Mouse (Mus musculus) forebrain, embryonic 13.5 days (tissue): ENCODE data around the gene Klhdc7b. TPM values are rescaled to one million over a fixed set of nuclear protein-coding genes. Genes with fewer than 3 reads are reported as not detected.

ENCODE experiments used
- ATAC-seq: fragments of 200-750 bp; cut with Nextera tagmentation; 2 replicates; pipeline ENCODE4 v1.8.0; 2017
- H3K27ac ChIP-seq: fragments of 300-500 bp; sonication (generic); 2 replicates; pipeline ENCODE4 v1.5.1; 2015; ENCODE audit warnings: inconsistent platforms, mild to moderate bottlenecking, moderate library complexity
- H3K27me3 ChIP-seq: fragments of 300-500 bp; sonication (generic); 2 replicates; pipeline ENCODE4 v1.6.1; 2015; ENCODE audit warnings: mild to moderate bottlenecking, inconsistent platforms
- H3K36me3 ChIP-seq: fragments of 300-500 bp; sonication (generic); 2 replicates; pipeline ENCODE4 v1.6.1; 2015; ENCODE audit warnings: mild to moderate bottlenecking, inconsistent platforms; ENCODE audit not compliant: poor library complexity, severe bottlenecking
- H3K4me1 ChIP-seq: fragments of 300-500 bp; sonication (generic); 2 replicates; pipeline ENCODE4 v1.6.1; 2015; ENCODE audit warnings: inconsistent platforms
- H3K4me2 ChIP-seq: fragments of 300-500 bp; sonication (generic); 2 replicates; pipeline ENCODE4 v1.6.1; 2015; ENCODE audit warnings: inconsistent platforms, mild to moderate bottlenecking, moderate library complexity
- H3K4me3 ChIP-seq: fragments of 300-500 bp; sonication (generic); 2 replicates; pipeline ENCODE4 v1.5.1; 2015; ENCODE audit warnings: mild to moderate bottlenecking, inconsistent platforms
- H3K9ac ChIP-seq: fragments of 300-500 bp; sonication (generic); 2 replicates; pipeline ENCODE4 v1.6.1; 2015; ENCODE audit warnings: mild to moderate bottlenecking, inconsistent platforms
- H3K9me3 ChIP-seq: fragments of 300-500 bp; sonication (generic); replicated peaks from 2 replicates; pipeline ENCODE4 v1.6.1; 2016; ENCODE audit warnings: inconsistent platforms
- WGBS: fragments of 180-500 bp; shearing (Covaris S2); methylation state at CpG from one replicate; pipeline ENCODE4 v1.1.7; 2015; 5-methylcytosine and 5-hydroxymethylcytosine counted together
- polyA plus RNA-seq: library from polyadenylated mRNA; unstranded; fragments of >200 nt; fragmentation: Nextera tagmentation; extraction: Ambion mirVana; gene quantifications from 2 replicates; pipeline ENCODE4 v1.2.1, GENCODE M21; 2015

Klhdc7b gene
- polyA plus RNA-seq, result not detected in 2 replicates

- WGBS, result 94% methylated on average over 7 of the region's 7 CpGs
- H3K36me3 ChIP-seq, result no peaks in the 10 kb centered on the region
- H3K4me1 ChIP-seq, result peaks cover under 1% of the 10 kb centered on the region
- H3K27me3 ChIP-seq, result peaks cover 32% of the 10 kb centered on the region
- no peak within 1 kb of the TSS for H3K4me3 ChIP-seq
- no peak within 1 kb of the TSS for H3K27ac ChIP-seq
- H3K9ac ChIP-seq, result no peak within 1 kb of the TSS
- no peaks in the 10 kb centered on the region for H3K9me3 ChIP-seq
- no peak for ATAC-seq
- H3K4me2 ChIP-seq, result no peak within 1 kb of the TSS
Measured at GRCm38 (mm10) chr15:89384617-89385016, at the start of gene Klhdc7b. Gene Klhdc7b, plus strand, starts transcription at chr15:89384917.

GRCm38 (mm10) chr15:89336422-89336821 is 48.3 kb upstream of the Klhdc7b start:
- WGBS, result 86% methylated on average over 14 of the region's 14 CpGs
- Histone ChIP-seq H3K36me3 (no peaks in the 10 kb centered on the region), H3K4me1 (no peaks in the 10 kb centered on the region), H3K27ac (no peak overlapping the region), H3K4me2 (no peak overlapping the region), H3K9ac (no peak overlapping the region), H3K27me3 (no peaks in the 10 kb centered on the region), H3K4me3 (no peak overlapping the region), H3K9me3 (no peaks in the 10 kb centered on the region)
- ATAC-seq, result no peak

GRCm38 (mm10) chr15:89339696-89340095 is 45.0 kb upstream of the Klhdc7b start:
- H3K4me2 ChIP-seq, result no peak overlapping the region
- H3K9ac ChIP-seq, result no peak overlapping the region
- H3K27me3 ChIP-seq, result no peaks in the 10 kb centered on the region
- H3K4me3 ChIP-seq, result no peak overlapping the region
- no peaks in the 10 kb centered on the region for H3K9me3 ChIP-seq
- 86% methylated on average over 2 of the region's 2 CpGs for WGBS
- H3K4me1 ChIP-seq, result no peaks in the 10 kb centered on the region
- no peaks in the 10 kb centered on the region for H3K36me3 ChIP-seq
- no peak overlapping the region for H3K27ac ChIP-seq
- no peak for ATAC-seq

- Histone ChIP-seq H3K9ac (no peak overlapping the region), H3K4me2 (no peak overlapping the region), H3K27ac (no peak overlapping the region), H3K27me3 (no peaks in the 10 kb centered on the region), H3K9me3 (no peaks in the 10 kb centered on the region), H3K4me1 (no peaks in the 10 kb centered on the region), H3K36me3 (no peaks in the 10 kb centered on the region), H3K4me3 (no peak overlapping the region)
- 92% methylated on average over 3 of the region's 3 CpGs for WGBS
- ATAC-seq, result no peak
Measured at GRCm38 (mm10) chr15:89340136-89340535, 44.6 kb upstream of the Klhdc7b start.

GRCm38 (mm10) chr15:89341678-89342077 is 43.0 kb upstream of the Klhdc7b start:
- H3K4me1 ChIP-seq, result no peaks in the 10 kb centered on the region
- no peak overlapping the region for H3K27ac ChIP-seq
- no peak for ATAC-seq
- H3K4me3 ChIP-seq, result no peak overlapping the region
- H3K4me2 ChIP-seq, result no peak overlapping the region
- WGBS, result 54% methylated on average over 1 of the region's 1 CpGs
- no peaks in the 10 kb centered on the region for H3K36me3 ChIP-seq
- H3K27me3 ChIP-seq, result no peaks in the 10 kb centered on the region
- H3K9ac ChIP-seq, result no peak overlapping the region
- H3K9me3 ChIP-seq, result no peaks in the 10 kb centered on the region

GRCm38 (mm10) chr15:89343325-89343724 is 41.4 kb upstream of the Klhdc7b start:
- no peaks in the 10 kb centered on the region for H3K4me1 ChIP-seq
- no peak overlapping the region for H3K27ac ChIP-seq
- no peak overlapping the region for H3K4me3 ChIP-seq
- no peak overlapping the region for H3K4me2 ChIP-seq
- no peak for ATAC-seq
- 86% methylated on average over 3 of the region's 3 CpGs for WGBS
- H3K9ac ChIP-seq, result no peak overlapping the region
- H3K9me3 ChIP-seq, result no peaks in the 10 kb centered on the region
- H3K36me3 ChIP-seq, result no peaks in the 10 kb centered on the region
- H3K27me3 ChIP-seq, result no peaks in the 10 kb centered on the region

- H3K36me3 ChIP-seq, result peaks cover 46% of the 10 kb centered on the region
- H3K9me3 ChIP-seq, result no peaks in the 10 kb centered on the region
- no peak overlapping the region for H3K4me2 ChIP-seq
- ATAC-seq, result no peak
- no peak overlapping the region for H3K4me3 ChIP-seq
- 88% methylated on average over 5 of the region's 5 CpGs for WGBS
- peaks cover 14% of the 10 kb centered on the region for H3K4me1 ChIP-seq
- H3K27ac ChIP-seq, result no peak overlapping the region
- H3K9ac ChIP-seq, result no peak overlapping the region
- H3K27me3 ChIP-seq, result no peaks in the 10 kb centered on the region
Measured at GRCm38 (mm10) chr15:89350447-89350846, 34.3 kb upstream of the Klhdc7b start.

- Histone ChIP-seq H3K9me3 (no peaks in the 10 kb centered on the region), H3K27ac (no peak overlapping the region), H3K36me3 (peaks cover 46% of the 10 kb centered on the region), H3K9ac (no peak overlapping the region), H3K4me1 (peaks cover 15% of the 10 kb centered on the region), H3K4me3 (no peak overlapping the region), H3K27me3 (no peaks in the 10 kb centered on the region), H3K4me2 (no peak overlapping the region)
- no peak for ATAC-seq
- WGBS, result 91% methylated on average over 15 of the region's 15 CpGs
Measured at GRCm38 (mm10) chr15:89351302-89351701, 33.4 kb upstream of the Klhdc7b start.

GRCm38 (mm10) chr15:89352054-89352453 is 32.7 kb upstream of the Klhdc7b start:
- H3K9ac ChIP-seq, result no peak overlapping the region
- no peak overlapping the region for H3K4me3 ChIP-seq
- peaks cover 23% of the 10 kb centered on the region for H3K4me1 ChIP-seq
- no peak overlapping the region for H3K4me2 ChIP-seq
- no peaks in the 10 kb centered on the region for H3K9me3 ChIP-seq
- no peaks in the 10 kb centered on the region for H3K27me3 ChIP-seq
- H3K27ac ChIP-seq, result no peak overlapping the region
- WGBS, result 97% methylated on average over 14 of the region's 14 CpGs
- ATAC-seq, result no peak
- H3K36me3 ChIP-seq, result peaks cover 46% of the 10 kb centered on the region

GRCm38 (mm10) chr15:89352795-89353194 is 31.9 kb upstream of the Klhdc7b start:
- Histone ChIP-seq H3K9ac (no peak overlapping the region), H3K4me2 (no peak overlapping the region), H3K4me3 (no peak overlapping the region), H3K27me3 (no peaks in the 10 kb centered on the region), H3K36me3 (peaks cover 46% of the 10 kb centered on the region), H3K4me1 (peaks cover 30% of the 10 kb centered on the region), H3K27ac (no peak overlapping the region), H3K9me3 (no peaks in the 10 kb centered on the region)
- WGBS, result 98% methylated on average over 12 of the region's 12 CpGs
- no peak for ATAC-seq

- 94% methylated on average over 16 of the region's 16 CpGs for WGBS
- ATAC-seq, result no peak
- H3K4me3 ChIP-seq, result no peak overlapping the region; the same call in 1 of the 2 replicates
- H3K4me2 ChIP-seq, result peak overlapping the region; percentile 83; the same call in 1 of the 2 replicates
- H3K27ac ChIP-seq, result no peak overlapping the region
- no peaks in the 10 kb centered on the region for H3K9me3 ChIP-seq
- peak overlapping the region; percentile 90; the same call in 1 of the 2 replicates for H3K9ac ChIP-seq
- peaks cover 37% of the 10 kb centered on the region for H3K4me1 ChIP-seq
- H3K27me3 ChIP-seq, result no peaks in the 10 kb centered on the region
- peaks cover 51% of the 10 kb centered on the region for H3K36me3 ChIP-seq
Measured at GRCm38 (mm10) chr15:89353837-89354236, 30.9 kb upstream of the Klhdc7b start.

GRCm38 (mm10) chr15:89354455-89354854 is 30.3 kb upstream of the Klhdc7b start:
- Histone ChIP-seq H3K36me3 (peaks cover 51% of the 10 kb centered on the region), H3K4me3 (peak overlapping the region; percentile 85), H3K9me3 (no peaks in the 10 kb centered on the region), H3K4me1 (peaks cover 41% of the 10 kb centered on the region), H3K27me3 (no peaks in the 10 kb centered on the region), H3K4me2 (peak overlapping the region; percentile 83), H3K27ac (no peak overlapping the region; the same call in 1 of the 2 replicates), H3K9ac (peak overlapping the region; percentile 90)
- 87% methylated on average over 7 of the region's 7 CpGs for WGBS
- no peak for ATAC-seq
